Mouse (Mus musculus): ENCODE results near the gene Cdk17.

- TF ChIP-seq CTCF (IDR thresholded peaks at IDR 0.05; ENCODE audit: low read depth) (no peak), EP300 (optimal IDR thresholded peaks at IDR 0.05) (no peak)
These were observed 49.3 kb upstream of the Cdk17 start for GRCm38 (mm10) chr10:93111412-93111811.

All from stomach, postnatal 0 days (tissue).